Mouse (Mus musculus) duodenum, adult 2 months (tissue): Measurements from ENCODE around the gene Fbxo46. TPM values are rescaled to one million over a fixed set of nuclear protein-coding genes. Genes with fewer than 3 reads are reported as not detected.

Source experiments
- polyA plus RNA-seq: library from polyadenylated mRNA; depleted of rRNA; stranded (reverse); fragments of >200 nt; gene quantifications from 2 replicates; pipeline ENCODE4 v1.2.3, GENCODE M21; 2012; ENCODE audit warnings: low replicate concordance; rRNA removed

Gene Fbxo46
- 8.6 and 15.0 TPM in 2 replicates for polyA plus RNA-seq

GRCm38 (mm10) chr7:19119631-19120429, at the start of gene Fbxo46:
Gene Fbxo46 (plus strand): TSS chr7:19119859.

DNA sequence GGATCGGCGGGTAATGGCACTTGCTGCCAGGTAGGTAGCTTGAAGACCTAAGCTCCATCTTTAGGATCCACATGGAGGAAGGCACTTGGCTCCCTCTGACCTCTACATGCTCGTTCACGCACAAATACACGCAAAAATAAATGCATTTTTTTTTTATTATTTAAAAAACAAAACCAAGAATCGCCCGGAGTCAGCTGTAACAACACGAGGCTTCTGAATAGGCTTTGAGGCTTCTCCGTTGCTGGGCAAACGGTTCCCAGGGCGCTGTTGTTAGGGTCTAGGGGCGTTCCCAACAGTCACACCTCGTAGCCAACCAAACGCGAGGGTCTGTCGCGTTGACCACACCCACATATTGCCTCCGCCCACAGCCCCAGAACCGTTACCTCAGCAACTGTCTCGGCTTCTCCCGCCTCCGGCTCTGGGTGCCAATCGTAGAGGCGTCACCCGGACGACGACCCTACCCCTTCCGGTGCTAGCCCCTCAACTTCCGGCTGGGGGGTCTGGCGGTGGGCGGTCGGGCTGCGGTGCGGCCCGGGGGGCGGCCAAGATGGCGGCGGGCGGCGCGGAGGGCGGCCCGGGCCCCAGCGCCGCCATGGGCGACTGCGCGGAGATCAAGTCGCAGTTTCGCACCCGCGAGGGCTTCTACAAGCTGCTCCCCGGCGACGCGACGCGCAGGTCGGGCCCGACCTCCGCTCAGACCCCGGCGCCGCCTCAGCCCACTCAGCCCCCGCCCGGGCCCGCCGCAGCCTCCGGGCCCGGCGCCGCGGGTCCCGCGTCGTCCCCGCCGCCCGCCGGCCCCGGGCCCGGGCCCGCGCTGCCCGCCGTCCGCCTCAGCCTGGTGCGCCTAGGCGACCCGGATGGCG, 43.7 kb upstream of the Fbxo46 start, which contains the start of gene Dmwd:
Gene Dmwd, plus strand, starts transcription at position 505 of the 863 bp plus-strand sequence.

GRCm38 (mm10) chr7:19083701-19084100, 36.0 kb upstream of the Fbxo46 start, which contains the start of gene Dmpk:
Gene Dmpk (plus strand): TSS chr7:19083849.

DNA sequence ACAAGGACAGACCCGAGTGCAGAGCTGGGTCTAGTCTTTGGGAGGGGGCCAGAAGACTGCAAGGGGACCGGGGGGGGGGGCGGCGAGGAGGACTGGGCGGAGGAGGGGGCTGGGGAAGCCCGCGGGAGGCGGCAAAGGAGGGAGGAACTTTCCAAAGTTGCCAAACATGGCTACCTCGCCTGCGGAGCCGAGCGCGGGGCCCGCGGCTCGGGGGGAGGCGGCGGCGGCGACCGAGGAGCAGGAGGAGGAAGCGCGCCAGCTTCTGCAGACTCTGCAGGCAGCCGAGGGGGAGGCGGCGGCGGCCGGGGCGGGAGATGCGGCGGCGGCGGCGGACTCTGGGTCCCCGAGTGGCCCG, 25.2 kb upstream of the Fbxo46 start, which contains the start of gene Six5:
Gene Six5, plus strand, starts transcription at position 124 of the 355 bp plus-strand sequence.

GRCm38 (mm10) chr7:19118028-19118771, 1.5 kb upstream of the Fbxo46 start, which contains the start of gene Gm4969:
Gene Gm4969 (minus strand): TSS chr7:19118368.

GRCm38 (mm10) chr7:19148875-19149541, 29.3 kb downstream of the Fbxo46 start, which contains the start of gene Qpctl:
Gene Qpctl (minus strand): TSS chr7:19149291.

DNA sequence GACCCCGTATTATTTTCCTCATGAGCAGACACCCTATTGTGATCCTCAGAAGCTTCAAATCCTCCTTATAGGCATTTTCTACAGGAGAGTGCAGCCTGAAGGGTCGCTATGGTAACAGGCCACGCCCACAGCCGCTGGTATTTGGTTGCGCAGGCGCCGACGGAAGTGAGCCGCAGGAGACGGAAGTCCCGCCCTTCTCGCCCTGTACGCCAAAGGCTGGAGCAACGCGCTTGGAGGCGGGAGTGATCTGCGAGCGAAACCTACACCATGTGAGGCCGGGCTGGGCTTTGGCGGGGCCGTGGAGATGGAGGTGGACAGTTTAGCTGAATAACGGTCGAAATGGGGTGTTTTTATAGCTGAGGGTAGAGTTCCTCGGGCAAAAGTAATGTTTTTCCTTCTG, 30.0 kb downstream of the Fbxo46 start, which contains the start of gene Snrpd2:
Gene Snrpd2, plus strand, starts transcription at position 97 of the 400 bp plus-strand sequence.

DNA sequence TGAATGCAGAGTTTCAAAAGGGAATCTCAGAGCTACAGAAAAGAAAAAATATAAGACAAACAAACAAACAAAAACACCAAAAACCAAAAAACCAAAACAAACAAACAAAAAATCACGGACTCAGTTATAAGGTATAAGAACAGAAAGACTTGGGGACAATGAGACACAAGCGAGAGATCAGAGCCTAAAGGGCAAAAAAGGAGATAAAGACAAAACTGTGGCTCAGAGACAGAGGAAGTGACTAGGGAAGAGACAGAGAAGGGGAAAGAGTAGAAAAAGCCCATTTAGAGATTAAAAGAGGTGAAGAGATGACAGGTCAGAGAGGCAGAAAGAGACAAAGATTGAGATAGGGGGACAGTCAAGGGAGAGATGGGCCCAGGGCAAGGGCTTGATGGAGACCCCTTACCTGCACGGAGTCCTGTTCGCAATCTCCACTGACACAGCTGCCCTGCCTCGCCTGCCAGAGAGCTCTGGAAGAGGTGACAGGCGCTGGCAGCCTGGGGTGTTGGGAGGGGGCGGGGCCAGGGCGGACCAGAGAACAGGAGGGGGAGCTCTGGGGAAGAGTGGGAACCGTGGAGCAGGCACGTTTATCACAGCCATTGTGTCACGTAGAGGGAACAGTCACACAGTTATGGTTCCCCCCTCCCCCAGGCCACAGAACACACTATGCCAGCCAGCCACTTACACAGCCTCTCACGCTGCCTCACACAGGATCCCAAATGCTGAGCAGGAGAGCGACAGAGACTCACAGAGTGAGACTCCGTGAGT, 46.2 kb downstream of the Fbxo46 start, which contains the start of gene Gipr:
Gene Gipr, minus strand, starts transcription at position 472 of the 768 bp plus-strand sequence.

GRCm38 (mm10) chr7:19175708-19176515, 56.3 kb downstream of the Fbxo46 start, which contains the start of gene Eml2:
Gene Eml2 (plus strand): TSS chr7:19176421.

Other genes with a start within 250 kb of the Fbxo46 start
- gene Pglyrp1, start 248.5 kb upstream of the Fbxo46 start, polyA plus RNA-seq, result 561 and 1,240 TPM in 2 replicates
- 19.3 and 30.1 TPM in 2 replicates for gene Ccdc61, start 209.4 kb upstream of the Fbxo46 start, polyA plus RNA-seq
- gene Nova2, start 194.0 kb upstream of the Fbxo46 start, polyA plus RNA-seq, result 0.37 and 0.51 TPM in 2 replicates
- not detected in 2 replicates for gene Nanos2, start 132.5 kb upstream of the Fbxo46 start, polyA plus RNA-seq
- 3.6 and 3.9 TPM in 2 replicates for gene Mypop, start 128.6 kb upstream of the Fbxo46 start, polyA plus RNA-seq
- 23.6 and 38.4 TPM in 2 replicates for gene Irf2bp1, start 115.8 kb upstream of the Fbxo46 start, polyA plus RNA-seq
- gene Foxa3, start 96.3 kb upstream of the Fbxo46 start, polyA plus RNA-seq, result 18.5 and 24.2 TPM in 2 replicates
- gene Sympk, start 95.5 kb upstream of the Fbxo46 start, polyA plus RNA-seq, result 66.3 and 76.2 TPM in 2 replicates
- gene Rsph6a, start 65.2 kb upstream of the Fbxo46 start, polyA plus RNA-seq, result 0.05 TPM in 1 of 2 replicates, not detected in the other
- 16.6 and 18.3 TPM in 2 replicates for gene Dmwd, start 43.6 kb upstream of the Fbxo46 start, polyA plus RNA-seq
- 422 and 649 TPM in 2 replicates for gene Dmpk, start 36.0 kb upstream of the Fbxo46 start, polyA plus RNA-seq
- 15.0 and 23.1 TPM in 2 replicates for gene Six5, start 25.3 kb upstream of the Fbxo46 start, polyA plus RNA-seq
- not detected in 2 replicates for gene Gm4969, start 1.5 kb upstream of the Fbxo46 start, polyA plus RNA-seq
- 6.5 and 11.2 TPM in 2 replicates for gene Qpctl, start 29.4 kb downstream of the Fbxo46 start, polyA plus RNA-seq
- 6.2 and 7.1 TPM in 2 replicates for gene Snrpd2, start 29.9 kb downstream of the Fbxo46 start, polyA plus RNA-seq
- gene Gipr, start 46.3 kb downstream of the Fbxo46 start, polyA plus RNA-seq, result 0.63 and 0.77 TPM in 2 replicates
- gene Eml2, start 56.6 kb downstream of the Fbxo46 start, polyA plus RNA-seq, result 20.3 and 22.0 TPM in 2 replicates
- 5.1 and 6.3 TPM in 2 replicates for gene Gpr4, start 92.7 kb downstream of the Fbxo46 start, polyA plus RNA-seq
- 24.2 and 25.9 TPM in 2 replicates for gene Opa3, start 108.5 kb downstream of the Fbxo46 start, polyA plus RNA-seq
- gene Vasp, start 152.0 kb downstream of the Fbxo46 start, polyA plus RNA-seq, result 436 and 468 TPM in 2 replicates
- gene Ppm1n, start 160.2 kb downstream of the Fbxo46 start, polyA plus RNA-seq, result 1.4 and 23.4 TPM in 2 replicates
- gene Rtn2, start 162.8 kb downstream of the Fbxo46 start, polyA plus RNA-seq, result 13.4 and 16.6 TPM in 2 replicates
- gene Fosb, start 190.2 kb downstream of the Fbxo46 start, polyA plus RNA-seq, result 0.99 and 6.4 TPM in 2 replicates
- 14.9 and 16.2 TPM in 2 replicates for gene Ercc1, start 224.9 kb downstream of the Fbxo46 start, polyA plus RNA-seq
- gene Cd3eap, start 239.6 kb downstream of the Fbxo46 start, polyA plus RNA-seq, result 1.9 and 5.3 TPM in 2 replicates
- gene Ppp1r13l, start 239.9 kb downstream of the Fbxo46 start, polyA plus RNA-seq, result 7.7 and 8.8 TPM in 2 replicates